Mouse (Mus musculus) heart, postnatal 0 days (tissue): ENCODE measurements at regions not wholly inside any gene's neighbourhood (a gene's known extent, or its start where the extent isn't known, plus 50 kb on each side); places are given as distances from the start of the nearest gene placed in this dataset.

ENCODE experiments used
- ATAC-seq: fragments of 200-750 bp; cut with Nextera tagmentation; 2 replicates; pipeline ENCODE4 v1.8.0; 2017; ENCODE audit warnings: low read depth, moderate number of reproducible peaks, moderate library complexity; ENCODE audit not compliant: insufficient read depth
- DNase-seq: peaks from one replicate; pipeline ENCODE4 v3.0.0-alpha.2; 2016; ENCODE audit warnings: low spot score
- H3K27ac ChIP-seq: fragments of 300-500 bp; sonication (generic); 2 replicates; pipeline ENCODE4 v1.5.1; 2014; ENCODE audit warnings: low read depth, mild to moderate bottlenecking
- H3K27me3 ChIP-seq: fragments of 300-500 bp; sonication (generic); 2 replicates; pipeline ENCODE4 v1.6.1; 2014; ENCODE audit warnings: low read length, mixed read lengths; ENCODE audit not compliant: control insufficient read depth, insufficient read depth
- H3K36me3 ChIP-seq: fragments of 300-500 bp; sonication (generic); replicated peaks from 2 replicates; pipeline ENCODE4 v1.6.1; 2014; ENCODE audit warnings: low read length, mixed read lengths; ENCODE audit not compliant: control insufficient read depth, insufficient read depth
- H3K4me1 ChIP-seq: fragments of 300-500 bp; sonication (generic); 2 replicates; pipeline ENCODE4 v1.6.1; 2014; ENCODE audit warnings: antibody characterized with exemption; ENCODE audit not compliant: control insufficient read depth, insufficient read depth
- H3K4me2 ChIP-seq: fragments of 300-500 bp; sonication (generic); 2 replicates; pipeline ENCODE4 v1.6.1; 2014; ENCODE audit warnings: low read depth, mild to moderate bottlenecking, low read length, moderate library complexity
- H3K4me3 ChIP-seq: fragments of 300-500 bp; sonication (generic); 2 replicates; pipeline ENCODE4 v1.5.1; 2014; ENCODE audit warnings: low read depth, low read length
- H3K9ac ChIP-seq: fragments of 300-500 bp; sonication (generic); replicated peaks from 2 replicates; pipeline ENCODE4 v1.6.1; 2014; ENCODE audit warnings: low read depth, low read length, mixed read lengths
- H3K9me3 ChIP-seq: fragments of 300-500 bp; sonication (generic); replicated peaks from 2 replicates; pipeline ENCODE4 v1.6.1; 2016; ENCODE audit warnings: low read length; ENCODE audit not compliant: control insufficient read depth
- CTCF ChIP-seq: IDR thresholded peaks from 2 replicates; pipeline ENCODE4 v1.5.1; 2016; ENCODE audit warnings: antibody characterized with exemption, control low read depth, low read depth
- EP300 ChIP-seq: IDR thresholded peaks from 2 replicates; pipeline ENCODE4 v1.6.1; 2016; ENCODE audit warnings: antibody characterized with exemption, low read depth
- WGBS: fragments of 180-500 bp; shearing (Covaris S2); extraction: QIAGEN DNeasy Blood & Tissue Kit; methylation state at CpG from one replicate; pipeline ENCODE4 v1.1.7; 2014; 5-methylcytosine and 5-hydroxymethylcytosine counted together

DNA sequence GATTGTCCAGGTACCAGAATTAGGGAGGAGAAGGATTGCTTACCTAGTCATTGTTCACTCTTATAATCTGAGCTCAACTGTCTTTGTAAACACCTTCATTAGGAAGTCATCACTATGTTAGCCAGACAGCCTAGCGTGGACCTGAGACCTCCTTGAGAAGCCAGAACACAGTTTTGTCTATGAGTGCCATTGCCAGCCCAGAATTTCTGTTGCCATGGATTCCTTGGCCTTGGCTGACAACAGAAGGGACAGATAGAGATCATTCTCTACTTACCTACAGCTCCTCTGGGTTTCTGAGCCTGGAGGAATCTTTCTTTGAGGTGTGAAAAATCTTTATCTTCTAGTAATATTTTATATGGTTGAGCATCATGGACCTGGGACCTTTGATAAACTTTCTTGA is 825.0 kb downstream of the Gm9195 start:
- Histone ChIP-seq H3K36me3 (no peaks in the 10 kb centered on the region), H3K27me3 (no peaks in the 10 kb centered on the region), H3K9me3 (no peaks in the 10 kb centered on the region), H3K4me3 (no peak overlapping the region), H3K9ac (no peak overlapping the region), H3K4me2 (no peak overlapping the region), H3K27ac (no peak overlapping the region), H3K4me1 (no peaks in the 10 kb centered on the region)
- no peak for ATAC-seq
- no peak for DNase-seq
- WGBS = 87% methylated on average over 1 of the region's 1 CpGs
- TF ChIP-seq EP300 (no peak), CTCF (no peak)

DNA sequence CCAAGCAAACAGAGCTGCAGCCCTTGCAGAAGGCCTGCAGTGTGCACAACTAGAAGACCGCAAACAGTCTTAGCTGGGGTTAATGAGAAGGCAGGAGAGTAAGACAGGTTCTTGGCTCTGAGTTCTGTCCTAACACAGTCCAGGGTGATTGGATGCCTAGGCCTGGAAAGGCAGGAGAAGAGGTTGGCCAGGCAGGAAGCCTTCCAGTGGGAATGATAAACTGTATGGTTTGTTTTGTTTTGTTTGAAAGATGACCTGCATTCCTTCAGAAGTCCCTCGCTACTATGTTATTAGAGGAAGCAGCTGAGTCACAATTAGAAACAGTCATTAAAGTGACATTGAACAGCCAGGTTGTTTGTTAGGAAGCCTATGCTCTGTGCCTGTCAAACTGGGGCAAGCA is 831.5 kb downstream of the Gm9195 start:
- no peak overlapping the region for H3K9ac ChIP-seq
- H3K4me3 ChIP-seq = no peak overlapping the region
- H3K36me3 ChIP-seq = no peaks in the 10 kb centered on the region
- 25% methylated on average over 2 of the region's 2 CpGs for WGBS
- H3K27me3 ChIP-seq = no peaks in the 10 kb centered on the region
- H3K4me2 ChIP-seq = no peak overlapping the region
- DNase-seq = peak; percentile 13
- ATAC-seq = peak; percentile 55; the same call in 1 of the 2 replicates
- TF ChIP-seq CTCF = no peak
- no peak for TF ChIP-seq EP300
- H3K9me3 ChIP-seq = no peaks in the 10 kb centered on the region
- H3K27ac ChIP-seq = no peak overlapping the region
- H3K4me1 ChIP-seq = no peaks in the 10 kb centered on the region

GRCm38 (mm10) chr14:71654785-71655627 is 836.6 kb downstream of the Gm9195 start:
- no peak overlapping the region for H3K9ac ChIP-seq
- H3K27me3 ChIP-seq = no peaks in the 10 kb centered on the region
- ATAC-seq (no peak), DNase-seq (no peak)
- H3K4me3 ChIP-seq = no peak overlapping the region
- TF ChIP-seq CTCF (no peak), EP300 (no peak)
- no peak overlapping the region for H3K27ac ChIP-seq
- H3K4me1 ChIP-seq = no peaks in the 10 kb centered on the region
- no peak overlapping the region for H3K4me2 ChIP-seq
- no peaks in the 10 kb centered on the region for H3K36me3 ChIP-seq
- 68% methylated on average over 3 of the region's 3 CpGs for WGBS
- no peaks in the 10 kb centered on the region for H3K9me3 ChIP-seq

DNA sequence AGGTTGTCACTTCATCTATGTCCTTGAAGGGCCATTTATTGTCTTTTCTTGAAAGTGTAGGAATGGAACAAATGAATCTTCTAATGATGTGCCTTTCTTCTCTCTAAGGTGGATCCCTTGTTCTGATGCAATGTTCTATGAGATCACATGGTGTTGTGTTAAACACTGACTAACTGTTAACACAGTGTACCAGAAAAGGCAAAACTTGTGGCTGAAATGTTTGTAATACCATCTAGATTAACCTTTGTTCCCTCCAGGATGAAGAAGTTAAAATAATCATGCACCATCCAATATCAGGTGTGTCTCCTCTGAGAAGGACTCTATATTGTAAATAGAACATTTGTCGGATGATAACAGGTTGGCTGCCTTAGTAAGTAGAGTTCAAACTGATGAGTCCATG is 849.1 kb downstream of the Gm9195 start:
- Histone ChIP-seq H3K9ac (no peak overlapping the region), H3K4me3 (no peak overlapping the region), H3K36me3 (no peaks in the 10 kb centered on the region), H3K27me3 (no peaks in the 10 kb centered on the region), H3K4me2 (no peak overlapping the region), H3K4me1 (no peaks in the 10 kb centered on the region), H3K27ac (no peak overlapping the region), H3K9me3 (no peaks in the 10 kb centered on the region)
- DNase-seq = no peak
- 85% methylated on average over 1 of the region's 1 CpGs for WGBS
- TF ChIP-seq EP300 (no peak), CTCF (no peak)
- no peak for ATAC-seq

GRCm38 (mm10) chr14:71639083-71639482 is 852.6 kb downstream of the Gm9195 start:
- DNase-seq (no peak), ATAC-seq (no peak)
- H3K36me3 ChIP-seq = no peaks in the 10 kb centered on the region
- H3K27me3 ChIP-seq = no peaks in the 10 kb centered on the region
- H3K4me2 ChIP-seq = no peak overlapping the region
- TF ChIP-seq EP300 = no peak
- TF ChIP-seq CTCF = no peak
- H3K4me3 ChIP-seq = no peak overlapping the region
- H3K27ac ChIP-seq = no peak overlapping the region
- H3K4me1 ChIP-seq = no peaks in the 10 kb centered on the region
- H3K9ac ChIP-seq = no peak overlapping the region
- no peaks in the 10 kb centered on the region for H3K9me3 ChIP-seq
- 58% methylated on average over 1 of the region's 1 CpGs for WGBS

DNA sequence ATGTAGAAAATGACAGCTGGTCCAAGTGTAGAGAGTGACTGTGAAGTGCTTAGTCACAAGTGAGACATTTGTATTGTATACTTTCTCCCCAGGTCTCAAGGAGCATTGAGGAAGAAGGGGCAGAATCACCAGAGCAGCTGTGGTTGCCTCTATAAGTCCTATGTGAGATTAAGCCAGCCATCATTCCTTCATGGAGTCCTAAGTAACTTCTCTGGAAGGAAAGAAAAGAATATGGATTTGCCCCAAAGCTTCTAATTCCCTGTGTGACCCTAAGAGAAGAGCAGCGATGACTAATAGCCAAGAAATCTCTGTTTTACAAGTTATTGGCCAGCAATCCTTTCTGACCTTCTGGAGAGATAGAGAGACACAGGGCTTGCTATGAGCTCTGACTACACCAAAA is 856.5 kb downstream of the Gm9195 start:
- H3K36me3 ChIP-seq = no peaks in the 10 kb centered on the region
- ATAC-seq (no peak), DNase-seq (no peak)
- H3K27me3 ChIP-seq = no peaks in the 10 kb centered on the region
- H3K27ac ChIP-seq = no peak overlapping the region
- H3K9me3 ChIP-seq = no peaks in the 10 kb centered on the region
- H3K4me2 ChIP-seq = no peak overlapping the region
- TF ChIP-seq CTCF = no peak
- no peak for TF ChIP-seq EP300
- H3K4me3 ChIP-seq = no peak overlapping the region
- WGBS = 69% methylated on average over 1 of the region's 1 CpGs
- no peak overlapping the region for H3K9ac ChIP-seq
- H3K4me1 ChIP-seq = no peaks in the 10 kb centered on the region
